Mouse (Mus musculus) limb, embryonic 10.5 days (tissue): ENCODE data around the gene Gnb1. TPM values are rescaled to one million over a fixed set of nuclear protein-coding genes. Genes with fewer than 3 reads are reported as not detected.
"Not testable (repeated sequence)": the region's sequence is repeated elsewhere in the genome, so short reads cannot be mapped to it uniquely, and the experiment has no call there.

Experiments used
- DNase-seq: peaks from one replicate; pipeline ENCODE4 v3.0.0-alpha.2; 2017; ENCODE audit warnings: low spot score
- H3K27ac ChIP-seq: fragments of 300-500 bp; sonication (generic); 2 replicates; pipeline ENCODE4 v1.5.1; 2016; ENCODE audit warnings: mild to moderate bottlenecking
- H3K27me3 ChIP-seq: fragments of 300-500 bp; sonication (generic); 2 replicates; pipeline ENCODE4 v1.6.1; 2016; ENCODE audit warnings: low read depth, mild to moderate bottlenecking; ENCODE audit not compliant: poor library complexity, severe bottlenecking
- H3K36me3 ChIP-seq: fragments of 300-500 bp; sonication (generic); 2 replicates; pipeline ENCODE4 v1.6.1; 2016; ENCODE audit warnings: mild to moderate bottlenecking, moderate library complexity
- H3K4me1 ChIP-seq: fragments of 300-500 bp; sonication (generic); 2 replicates; pipeline ENCODE4 v1.6.1; 2016
- H3K4me3 ChIP-seq: fragments of 300-500 bp; sonication (generic); 2 replicates; pipeline ENCODE4 v1.5.1; 2016; ENCODE audit warnings: mild to moderate bottlenecking, moderate library complexity
- H3K9me3 ChIP-seq: fragments of 300-500 bp; sonication (generic); replicated peaks from 2 replicates; pipeline ENCODE4 v1.6.1; 2016; ENCODE audit warnings: mild to moderate bottlenecking
- WGBS: fragments of 180-500 bp; shearing (Covaris S2); methylation state at CpG from one replicate; pipeline ENCODE4 v1.1.7; 2016; 5-methylcytosine and 5-hydroxymethylcytosine counted together
- polyA plus RNA-seq: library from polyadenylated mRNA; unstranded; fragments of >200 nt; fragmentation: Nextera tagmentation; extraction: Ambion mirVana; gene quantifications from 2 replicates; pipeline ENCODE4 v1.2.1, GENCODE M21; 2016

Gnb1 gene
- polyA plus RNA-seq, 1 experiment from 2014 or later, result 605 TPM

DNA sequence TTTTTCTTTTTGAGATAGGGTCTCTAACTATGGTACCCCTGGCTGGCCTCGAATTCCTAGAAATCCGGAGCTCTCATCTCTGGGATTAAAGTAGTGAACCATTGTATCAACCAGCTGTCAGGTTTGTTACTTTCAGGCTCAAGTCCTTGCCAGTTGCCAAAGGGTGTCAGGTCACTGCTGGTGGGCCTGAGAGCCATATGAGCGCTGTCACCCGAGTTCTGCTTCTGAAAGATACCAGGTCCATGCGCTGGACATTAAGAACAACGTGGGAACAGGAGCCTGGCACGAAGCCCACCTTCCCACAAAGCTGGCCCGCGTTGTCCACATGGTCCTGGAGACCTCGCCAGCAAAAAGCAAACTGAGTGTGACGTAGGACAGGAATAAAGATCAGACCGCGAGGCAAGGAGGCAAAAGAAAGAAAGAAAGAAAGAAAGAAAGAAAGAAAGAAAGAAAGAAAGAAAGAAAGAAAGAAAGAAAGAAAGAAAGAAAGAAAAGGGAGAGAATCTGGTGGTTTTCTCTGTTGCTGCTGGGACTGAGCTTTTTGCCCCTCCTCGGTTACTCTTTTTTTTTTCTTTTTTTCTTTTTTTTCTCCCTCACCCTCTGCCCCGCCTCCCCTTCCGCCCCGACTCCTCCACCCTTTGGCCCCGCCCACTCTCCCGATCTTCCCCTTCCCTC is 71.7 kb downstream of the Gnb1 start:
- DNase-seq, result peak; percentile 57
- 5% methylated on average over 19 of the region's 19 CpGs for WGBS

DNA sequence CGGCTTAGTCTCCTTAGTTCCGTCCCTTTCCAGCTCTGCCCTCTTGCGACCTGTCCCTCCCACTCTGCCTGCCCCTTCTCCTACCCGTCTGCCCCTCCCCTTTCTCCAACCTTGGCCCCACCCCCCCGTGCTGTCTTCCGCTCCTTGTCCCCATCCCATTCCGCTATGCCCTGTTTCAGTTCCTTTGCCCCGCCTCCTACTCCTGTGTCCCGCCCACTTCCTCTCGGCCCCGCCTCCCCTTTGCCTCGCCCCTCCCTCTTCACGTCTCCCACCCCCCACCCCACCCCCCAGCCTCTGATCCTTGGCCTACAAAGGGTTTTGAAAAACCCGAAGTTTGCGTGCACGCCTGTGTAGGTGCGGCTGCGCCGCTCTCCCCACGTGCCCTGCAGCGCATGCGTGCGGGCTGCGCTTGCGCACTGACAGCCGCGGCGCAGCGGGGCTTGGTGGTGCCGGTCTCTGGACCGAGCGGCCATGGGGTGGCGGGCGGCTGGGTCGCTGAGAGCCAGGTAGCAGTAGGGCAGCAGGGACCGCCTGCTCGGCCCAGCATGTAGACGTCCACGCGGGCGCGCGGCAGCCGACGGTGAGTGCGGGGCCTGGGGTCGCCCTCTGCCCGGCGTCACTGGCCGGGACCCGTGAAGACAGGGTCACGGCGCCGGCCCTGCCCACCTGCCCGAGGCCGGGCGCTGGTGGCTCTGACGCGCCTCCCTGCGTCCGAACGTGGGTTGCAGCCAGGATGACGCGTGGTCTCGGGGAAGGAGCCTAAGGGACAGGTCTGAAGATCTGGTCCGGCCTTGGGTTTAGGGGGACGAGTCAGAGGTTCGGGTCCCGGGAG is 72.5 kb downstream of the Gnb1 start:
- under 1% methylated on average over 68 of the region's 69 CpGs for WGBS
- peak overlapping the region; percentile 86 for H3K27ac ChIP-seq
- H3K36me3 ChIP-seq, result peaks cover 37% of the 10 kb centered on the region
- no peaks in the 10 kb centered on the region for H3K27me3 ChIP-seq
- H3K9me3 ChIP-seq, result no peaks in the 10 kb centered on the region
- peak overlapping the region; percentile 82 for H3K4me3 ChIP-seq
- DNase-seq, result peak; percentile 98
- H3K4me1 ChIP-seq, result peaks cover 47% of the 10 kb centered on the region

More for the DNA sequence above, 71.7 kb downstream of the Gnb1 start:
- peak overlapping the region; percentile 82 for H3K4me3 ChIP-seq
- peak overlapping the region; percentile 86 for H3K27ac ChIP-seq
- H3K27me3 ChIP-seq, result no peaks in the 10 kb centered on the region
- no peaks in the 10 kb centered on the region for H3K9me3 ChIP-seq
- H3K36me3 ChIP-seq, result peaks cover 44% of the 10 kb centered on the region
- H3K4me1 ChIP-seq, result peaks cover 47% of the 10 kb centered on the region

DNA sequence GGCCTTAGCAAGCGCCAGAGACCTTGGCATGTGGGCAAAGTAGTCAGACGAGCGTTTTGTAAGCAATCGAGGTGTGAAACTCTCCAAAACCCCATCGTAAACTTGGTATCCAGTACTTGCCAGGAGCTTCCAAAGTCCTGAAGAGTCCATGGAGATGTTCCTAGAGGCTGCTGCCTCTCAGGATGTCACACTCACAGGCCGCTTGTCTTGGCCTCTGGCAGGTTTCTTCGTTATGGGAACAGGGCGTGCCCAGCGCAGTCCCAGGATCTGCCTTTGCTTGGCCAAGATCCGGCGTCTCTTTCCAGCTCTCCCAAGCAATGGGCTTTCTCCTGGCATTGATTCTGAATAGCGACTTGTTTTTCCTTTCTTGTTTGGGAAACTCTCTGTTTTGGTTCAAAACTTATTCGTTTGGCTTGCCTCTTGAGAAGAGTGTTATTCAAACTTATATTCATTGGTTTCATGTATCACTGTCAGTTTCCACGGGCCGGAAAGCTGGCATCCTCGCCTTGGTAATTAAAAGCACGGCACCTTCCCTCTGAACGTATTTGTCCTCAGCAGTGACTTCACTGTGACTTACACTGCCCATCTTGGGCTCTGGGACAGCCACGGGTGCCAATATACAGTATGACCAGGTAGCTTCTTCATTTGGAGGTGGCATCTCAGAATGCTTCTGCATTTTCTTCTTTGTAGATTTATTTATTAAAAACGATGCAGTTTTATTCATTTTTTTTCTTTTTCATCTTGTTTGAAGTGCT is 73.3 kb downstream of the Gnb1 start:
- no peaks in the 10 kb centered on the region for H3K9me3 ChIP-seq
- 17% methylated on average over 20 of the region's 20 CpGs for whole genome bisulfite sequencing
- peaks cover 47% of the 10 kb centered on the region for H3K4me1 ChIP-seq
- peak overlapping the region; percentile 86 for H3K27ac ChIP-seq
- DNase-seq, result no peak
- H3K4me3 ChIP-seq, result peak overlapping the region; percentile 82
- H3K27me3 ChIP-seq, result no peaks in the 10 kb centered on the region
- peaks cover 28% of the 10 kb centered on the region for H3K36me3 ChIP-seq

DNA sequence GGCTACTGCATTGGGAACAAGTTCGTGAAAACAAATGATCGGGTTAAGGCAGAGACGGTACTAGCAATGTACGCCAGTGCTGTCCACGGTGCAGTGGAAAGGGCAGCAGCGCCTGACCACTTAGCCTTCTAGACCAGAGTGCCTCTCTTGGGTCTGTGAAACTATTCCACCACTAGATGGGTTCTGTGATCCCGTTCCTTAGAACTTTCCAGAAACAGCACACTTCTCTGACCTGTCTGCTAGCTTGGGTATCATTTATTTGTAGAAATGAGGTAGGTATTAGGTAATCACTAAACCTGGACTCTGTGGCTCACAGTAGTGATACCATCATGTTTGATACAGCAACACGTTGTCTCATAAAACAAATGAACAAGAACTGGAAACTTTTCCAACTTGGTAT is 75.4 kb downstream of the Gnb1 start:
- no peak for DNase-seq
- H3K9me3 ChIP-seq, result no peaks in the 10 kb centered on the region
- WGBS, result 61% methylated on average over 8 of the region's 8 CpGs
- H3K27ac ChIP-seq, result no peak overlapping the region
- no peaks in the 10 kb centered on the region for H3K27me3 ChIP-seq
- peaks cover 38% of the 10 kb centered on the region for H3K4me1 ChIP-seq
- H3K36me3 ChIP-seq, result peaks cover 7% of the 10 kb centered on the region
- no peak overlapping the region for H3K4me3 ChIP-seq

DNA sequence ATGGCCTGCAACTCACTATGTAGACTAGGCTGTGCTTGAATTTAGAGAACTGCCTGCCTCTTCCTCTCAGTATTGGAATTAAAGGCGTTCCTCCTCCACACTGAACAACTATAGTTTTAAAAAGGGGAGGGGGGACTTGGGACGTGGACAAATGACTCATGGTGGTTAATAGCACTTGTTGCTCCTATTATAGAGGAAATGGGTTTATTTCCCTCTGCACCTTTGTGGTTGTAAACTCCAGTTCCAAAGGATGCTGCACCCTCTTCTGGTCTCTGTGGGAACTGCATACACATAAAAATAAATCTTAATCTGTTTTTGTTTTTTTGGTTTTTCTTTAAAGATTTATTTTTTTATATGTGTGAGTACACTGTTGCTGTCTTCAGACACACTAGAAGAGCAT is 77.0 kb downstream of the Gnb1 start:
- Histone ChIP-seq H3K9me3 (no peaks in the 10 kb centered on the region), H3K27ac (no peak overlapping the region), H3K27me3 (no peaks in the 10 kb centered on the region), H3K4me3 (no peak overlapping the region), H3K36me3 (no peaks in the 10 kb centered on the region), H3K4me1 (peaks cover 24% of the 10 kb centered on the region)
- 33% methylated on average over 2 of the region's 2 CpGs for WGBS
- DNase-seq, result no peak

DNA sequence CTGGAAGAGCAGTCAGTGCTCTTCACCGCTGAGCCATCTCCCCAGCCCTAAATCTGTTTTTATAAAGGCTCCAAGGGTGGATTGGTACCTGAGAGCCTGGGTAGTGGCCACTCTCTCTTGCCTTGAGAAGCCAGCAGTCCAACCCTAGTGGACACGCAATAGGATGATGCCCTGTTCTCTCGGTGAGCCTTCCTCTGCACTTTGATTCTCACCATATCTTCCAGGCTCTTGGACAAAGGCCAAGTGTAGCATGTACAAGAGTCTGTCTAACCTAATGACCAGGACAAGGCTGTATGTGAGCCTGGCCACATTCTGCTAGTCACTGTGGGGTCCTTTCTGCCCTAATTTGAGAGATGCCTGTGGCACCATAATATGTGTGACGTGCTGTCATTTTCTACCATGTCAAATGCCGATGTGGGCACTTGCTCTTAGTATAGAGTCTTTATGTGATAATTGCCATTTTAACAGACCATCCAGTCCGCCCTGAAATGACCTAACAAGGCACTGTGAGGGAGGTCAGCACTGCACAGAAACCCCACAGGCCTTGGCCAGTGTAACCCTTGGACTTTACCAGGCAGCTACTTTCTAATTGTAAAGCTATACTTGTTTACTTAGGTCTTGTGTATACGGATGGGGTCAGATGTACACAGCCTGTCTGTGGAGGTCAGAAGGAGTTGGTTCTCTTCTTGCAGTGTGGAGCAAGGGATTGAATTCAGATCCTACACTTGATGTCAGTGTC is 77.6 kb downstream of the Gnb1 start:
- no peaks in the 10 kb centered on the region for H3K9me3 ChIP-seq
- H3K27me3 ChIP-seq, result no peaks in the 10 kb centered on the region
- WGBS, result 95% methylated on average over 7 of the region's 7 CpGs
- no peak for DNase-seq
- H3K27ac ChIP-seq, result no peak overlapping the region
- peaks cover 24% of the 10 kb centered on the region for H3K4me1 ChIP-seq
- no peaks in the 10 kb centered on the region for H3K36me3 ChIP-seq
- H3K4me3 ChIP-seq, result no peak overlapping the region

DNA sequence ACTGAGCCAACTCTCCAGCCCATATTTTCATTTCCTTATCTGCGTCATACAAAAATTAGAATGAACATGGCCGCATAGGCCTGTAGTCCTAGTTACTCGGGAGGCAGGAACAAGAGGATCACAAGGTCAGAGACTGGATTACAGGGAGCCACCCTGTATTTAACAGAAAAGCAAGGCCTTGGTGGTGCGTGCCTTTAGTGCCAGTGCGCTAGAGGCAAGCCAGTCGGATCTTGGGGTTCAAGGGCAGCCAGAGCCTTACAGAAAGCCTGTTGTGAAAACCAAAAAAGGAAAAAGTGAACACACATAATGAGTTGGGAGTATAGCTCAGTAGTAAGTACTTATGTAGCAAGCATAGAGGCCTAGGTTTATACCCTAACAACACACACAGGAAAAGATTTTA is 78.7 kb downstream of the Gnb1 start:
- Histone ChIP-seq H3K27ac (no peak overlapping the region), H3K36me3 (no peaks in the 10 kb centered on the region), H3K27me3 (no peaks in the 10 kb centered on the region), H3K4me1 (peaks cover 16% of the 10 kb centered on the region), H3K9me3 (no peaks in the 10 kb centered on the region), H3K4me3 (no peak overlapping the region)
- DNase-seq, result no peak
- WGBS, result 95% methylated on average over 6 of the region's 6 CpGs

DNA sequence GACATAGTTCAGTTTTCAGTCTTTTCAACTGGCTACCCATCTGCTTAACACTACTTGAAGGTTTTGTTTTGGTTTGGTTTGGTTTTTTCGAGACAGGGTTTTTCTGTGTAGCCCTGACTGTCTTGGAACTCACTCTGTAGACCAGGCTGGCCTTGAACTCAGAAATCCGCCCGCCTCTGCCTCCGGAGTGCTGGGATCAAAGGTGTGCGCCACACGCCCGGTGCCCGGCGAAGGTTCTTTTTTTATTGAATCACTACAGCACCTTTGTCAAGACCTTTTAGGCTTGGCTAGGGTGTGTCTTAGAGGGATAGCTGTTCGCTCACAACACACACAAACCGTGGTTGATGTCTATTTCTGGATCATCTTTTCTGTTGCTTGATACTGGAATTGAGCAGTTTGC is 79.2 kb downstream of the Gnb1 start:
- not testable (repeated sequence) for DNase-seq, H3K27me3 ChIP-seq
- 91% methylated on average over 11 of the region's 11 CpGs for WGBS

DNA sequence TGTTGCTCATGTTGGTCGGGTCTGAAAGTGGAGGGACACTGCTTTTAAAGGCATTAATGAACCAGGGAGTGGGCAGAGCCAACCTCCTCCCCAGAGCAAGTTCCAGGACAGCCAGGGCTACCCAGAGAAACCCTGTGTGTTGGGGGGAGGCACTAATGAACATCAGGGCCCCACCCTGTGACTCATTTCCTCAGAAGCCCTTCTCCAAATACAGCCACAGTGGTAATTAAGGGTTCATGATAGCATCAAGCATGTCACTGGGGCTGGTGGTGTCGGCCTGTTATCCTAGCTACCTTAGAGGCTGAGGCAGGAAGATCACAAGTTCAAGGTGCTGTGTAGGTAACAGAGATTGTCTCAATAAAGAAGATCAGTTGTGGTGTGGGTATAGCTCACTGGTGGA is 80.3 kb downstream of the Gnb1 start:
- no peaks in the 10 kb centered on the region for H3K36me3 ChIP-seq
- DNase-seq, result no peak
- H3K4me3 ChIP-seq, result no peak overlapping the region
- H3K27me3 ChIP-seq, result no peaks in the 10 kb centered on the region
- 77% methylated on average over 2 of the region's 2 CpGs for WGBS
- H3K9me3 ChIP-seq, result no peaks in the 10 kb centered on the region
- no peak overlapping the region for H3K27ac ChIP-seq
- H3K4me1 ChIP-seq, result peaks cover 2% of the 10 kb centered on the region

More for the DNA sequence above, 79.2 kb downstream of the Gnb1 start:
- H3K27ac ChIP-seq, H3K36me3 ChIP-seq, H3K9me3 ChIP-seq, H3K4me3 ChIP-seq: not testable (repeated sequence)
- peaks cover 11% of the 10 kb centered on the region for H3K4me1 ChIP-seq

DNA sequence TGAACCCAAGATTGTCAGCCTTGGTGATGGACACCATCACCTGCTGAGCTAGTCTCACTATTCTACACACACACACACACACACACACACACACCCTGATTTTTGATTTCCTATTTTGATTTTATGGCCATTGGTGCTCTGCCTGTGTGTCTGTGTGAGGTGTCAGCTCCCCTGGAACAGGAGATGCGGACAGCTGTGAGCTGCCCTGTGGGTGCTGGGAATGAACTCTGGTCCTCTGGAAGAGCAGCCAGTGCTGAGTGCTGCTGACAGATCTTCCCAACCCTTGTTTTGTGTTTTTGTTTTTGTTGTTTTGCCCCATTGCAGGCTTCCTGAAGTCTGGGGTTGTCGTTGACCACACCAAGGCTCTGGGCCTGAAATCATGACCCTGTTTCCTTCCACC is 82.0 kb downstream of the Gnb1 start:
- Histone ChIP-seq H3K4me1 (no peaks in the 10 kb centered on the region), H3K27ac (no peak overlapping the region), H3K9me3 (no peaks in the 10 kb centered on the region), H3K27me3 (no peaks in the 10 kb centered on the region), H3K4me3 (no peak overlapping the region), H3K36me3 (peaks cover 15% of the 10 kb centered on the region)
- no peak for DNase-seq
- 97% methylated on average over 2 of the region's 2 CpGs for WGBS

DNA sequence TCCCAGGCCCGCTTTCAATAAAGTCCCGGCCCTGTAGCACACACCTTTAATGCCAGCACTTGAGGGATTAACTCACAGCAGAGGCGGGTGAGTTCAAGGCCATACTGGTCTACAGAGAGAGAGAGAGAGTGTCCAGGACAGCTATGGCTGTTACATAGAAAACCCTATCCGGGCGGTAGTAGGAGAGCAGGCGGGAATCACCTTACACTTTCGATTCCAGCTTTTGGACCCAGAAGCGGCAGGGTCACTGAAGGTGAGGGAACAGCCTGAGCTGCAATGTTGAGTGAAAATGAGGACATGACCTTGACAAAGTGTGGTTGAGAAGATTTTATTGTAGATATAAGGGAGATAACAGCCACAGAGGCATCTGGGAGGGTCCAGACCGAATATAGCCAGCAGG is 82.7 kb downstream of the Gnb1 start:
- Histone ChIP-seq H3K36me3 (peaks cover 23% of the 10 kb centered on the region), H3K9me3 (no peaks in the 10 kb centered on the region), H3K4me3 (no peak overlapping the region), H3K27me3 (no peaks in the 10 kb centered on the region), H3K4me1 (no peaks in the 10 kb centered on the region), H3K27ac (no peak overlapping the region)
- 92% methylated on average over 9 of the region's 9 CpGs for WGBS
- DNase-seq, result no peak

DNA sequence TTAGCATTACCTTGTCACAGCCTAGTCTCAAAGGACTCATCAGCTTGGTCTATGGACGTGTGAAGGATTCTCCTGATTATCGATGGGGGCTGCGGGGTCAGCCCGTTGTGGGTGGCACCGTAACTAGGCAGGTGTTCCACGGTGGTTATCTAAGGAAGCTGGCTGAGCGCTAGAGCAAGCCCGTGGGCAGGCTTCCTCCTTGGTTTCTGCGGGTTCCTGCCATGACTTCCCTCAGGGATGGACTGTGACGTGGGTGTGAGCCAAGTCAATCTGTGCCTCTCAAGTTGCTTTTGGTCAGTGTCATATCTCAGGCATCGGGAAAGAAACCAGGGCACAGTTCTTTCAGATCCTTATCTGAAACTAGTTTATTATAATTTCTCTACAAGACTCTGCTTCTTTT is 83.8 kb downstream of the Gnb1 start:
- no peak for DNase-seq
- Histone ChIP-seq H3K4me1 (no peaks in the 10 kb centered on the region), H3K4me3 (no peak overlapping the region), H3K36me3 (peaks cover 33% of the 10 kb centered on the region), H3K27ac (no peak overlapping the region), H3K9me3 (no peaks in the 10 kb centered on the region), H3K27me3 (no peaks in the 10 kb centered on the region)
- 93% methylated on average over 11 of the region's 11 CpGs for WGBS
